Mouse (Mus musculus): ENCODE measurements around the gene Rffl.

DNA sequence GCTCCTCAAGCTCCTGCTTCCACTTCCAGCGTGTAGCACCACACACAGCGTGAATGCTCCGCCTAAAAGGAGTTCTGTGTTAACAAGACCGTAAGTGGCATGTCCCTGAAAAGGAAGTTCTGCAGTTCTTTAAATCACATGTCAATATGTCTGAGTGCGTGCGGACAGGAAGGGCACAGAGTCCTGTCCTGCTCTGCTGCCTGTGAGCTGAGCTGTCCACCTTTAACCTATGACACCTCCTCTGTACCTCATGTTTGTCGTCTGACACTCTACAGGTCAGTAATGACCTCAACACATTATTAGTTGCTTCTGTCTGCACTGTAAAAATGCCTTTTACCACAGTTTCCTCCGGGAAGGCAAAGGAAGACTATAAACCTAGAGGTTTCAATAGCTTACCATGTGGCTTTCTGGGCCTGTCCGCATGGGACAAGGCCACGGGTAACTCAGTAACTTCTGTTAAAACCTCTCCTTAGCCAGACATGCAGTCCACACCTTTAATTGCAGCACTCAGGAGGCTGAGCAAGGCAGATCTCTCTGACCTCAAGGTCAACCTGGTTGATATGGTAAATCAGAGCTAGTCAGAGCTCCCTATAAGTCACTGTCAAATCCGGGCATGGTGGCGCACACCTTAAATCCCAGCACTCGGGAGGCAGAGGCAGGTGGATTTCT, 50.1 kb downstream of the Rffl start:
- TF ChIP-seq CTCF (IDR thresholded peaks at IDR 0.05; ENCODE audit: borderline replicate concordance, extremely low read depth, insufficient read depth, insufficient read length) (no peak), POLR2A (IDR thresholded peaks at IDR 0.05; ENCODE audit: borderline replicate concordance, extremely low read depth, insufficient read depth, insufficient read length, poor library complexity, severe bottlenecking) (no peak)

Measured in brain, embryonic 14.5 days (tissue).